8 mouse cellular contexts compared by ENCODE assay signal in genomic region chr9:102717886-102718643, GRCm38 (mm10). TPM values are rescaled to one million over a fixed set of nuclear protein-coding genes. Genes with fewer than 3 reads are reported as not detected.
DNase-seq lines count a peak whose midpoint lies in the region; ATAC-seq lines count a peak whose summit lies in the region.

No protein-coding gene starts in this region.

- H3K9ac ChIP-seq in intestine, embryonic 15.5 days: peak overlapping the region; percentile 85

- no peaks in the 10 kb centered on the region for H3K27me3 ChIP-seq in intestine, embryonic 15.5 days (replicated peaks)
- H3K27me3 ChIP-seq in megakaryocyte, embryonic 14.5 days (replicated peaks): peaks cover 48% of the 10 kb centered on the region

- H3K4me3 ChIP-seq in intestine, embryonic 15.5 days (replicated peaks): peak overlapping the region; percentile 71
- H3K4me3 ChIP-seq in megakaryocyte, embryonic 14.5 days (replicated peaks): peak overlapping the region; percentile 98

- DNase-seq in adrenal gland, adult (ENCODE audit: inconsistent age in 2 of 2, low spot score in 1 of 2): peak; percentile 89 to 95
- DNase-seq in embryo, embryonic 10 days (ENCODE audit: low spot score): peak; percentile 95
- peak; percentile 75 to 83 for DNase-seq in gastrocnemius, postnatal 36 days
- DNase-seq in left cerebral cortex, postnatal 14 days (ENCODE audit: low spot score in 2 of 2): peak; percentile 54 to 65
- peak; percentile 44 for DNase-seq in right cerebral cortex, postnatal 36 days (ENCODE audit: low spot score in 2 of 2)
- no peak for DNase-seq in thymus, adult 18-20 months

- H3K9me3 ChIP-seq in intestine, embryonic 15.5 days: no peaks in the 10 kb centered on the region
- no peaks in the 10 kb centered on the region for H3K9me3 ChIP-seq in megakaryocyte, embryonic 14.5 days

- H3K4me1 ChIP-seq in intestine, embryonic 15.5 days (replicated peaks): peaks cover 54% of the 10 kb centered on the region
- peaks cover 95% of the 10 kb centered on the region for H3K4me1 ChIP-seq in megakaryocyte, embryonic 14.5 days

- peak; percentile 50 for ATAC-seq in intestine, embryonic 15.5 days

- intact Hi-C loops in gastrocnemius, postnatal 36 days (cut with DNase I): no loop called here
- intact Hi-C loops in left cerebral cortex, postnatal 14 days (cut with DNase I): loop anchor here (5.0 to 10.0 kb wide), 2 partner anchors 76 to 147 kb away; no protein-coding TSS in a partner anchor

- peak overlapping the region; percentile 97 for H3K27ac ChIP-seq in intestine, embryonic 15.5 days

- H3K36me3 ChIP-seq in intestine, embryonic 15.5 days: peaks cover 11% of the 10 kb centered on the region; the same call in 1 of the 2 replicates
- H3K36me3 ChIP-seq in megakaryocyte, embryonic 14.5 days (replicated peaks; ENCODE audit: low read length): peaks cover 22% of the 10 kb centered on the region

- under 1% methylated on average over 52 of the region's 52 CpGs for WGBS in intestine, embryonic 15.5 days

- H3K4me2 ChIP-seq in intestine, embryonic 15.5 days (replicated peaks): peak overlapping the region; percentile 84

RNA-seq across cellular contexts. Expression of gene Amotl2, which starts 1.6 kb away (rescaled TPM):
- 10 to 100 TPM; 12.0 to 20.5 TPM for total RNA-seq in gastrocnemius, postnatal 36 days (2021)
- 31.8 and 32.9 TPM in 2 replicates for polyA plus RNA-seq in intestine, embryonic 15.5 days (2015; fragmentation: Nextera tagmentation; extraction: Ambion mirVana)
- total RNA-seq in left cerebral cortex, postnatal 14 days (2021): 10 to 100 TPM; 16.7 to 19.5 TPM
- 17.8 and 18.5 TPM in 2 replicates for polyA plus RNA-seq in megakaryocyte, embryonic 14.5 days (2012; ENCODE audit: insufficient read depth, low replicate concordance)

Comparison
In these comparisons a context has a peak if more than half of its experiments do, and no peak if none do; other contexts are left out.
1. DNase-seq: peak in adrenal gland, adult (2 of 2), embryo, embryonic 10 days (single experiment), gastrocnemius, postnatal 36 days (2 of 2), left cerebral cortex, postnatal 14 days (2 of 2) and right cerebral cortex, postnatal 36 days (2 of 2); none in thymus, adult 18-20 months (0 of 2).